Mouse (Mus musculus) heart, embryonic 13.5 days (tissue): ENCODE results near the gene Brk1. TPM values are rescaled to one million over a fixed set of nuclear protein-coding genes. Genes with fewer than 3 reads are reported as not detected.

ENCODE experiments used
- ATAC-seq: fragments of 200-750 bp; cut with Nextera tagmentation; 2 replicates; pipeline ENCODE4 v1.8.0; 2017; ENCODE audit warnings: moderate TSS enrichment; ENCODE audit not compliant: insufficient number of reproducible peaks, low FRiP score, low TSS enrichment; ENCODE audit errors: extremely low read depth
- H3K27ac ChIP-seq: fragments of 300-500 bp; sonication (generic); replicated peaks from 2 replicates; pipeline ENCODE4 v1.5.1; 2015; ENCODE audit warnings: moderate library complexity, mild to moderate bottlenecking, inconsistent platforms
- H3K27me3 ChIP-seq: fragments of 300-500 bp; sonication (generic); replicated peaks from 2 replicates; pipeline ENCODE4 v1.6.1; 2015; ENCODE audit warnings: mild to moderate bottlenecking, inconsistent platforms
- H3K36me3 ChIP-seq: fragments of 300-500 bp; sonication (generic); 2 replicates; pipeline ENCODE4 v1.6.1; 2015; ENCODE audit warnings: mild to moderate bottlenecking, inconsistent platforms
- H3K4me1 ChIP-seq: fragments of 300-500 bp; sonication (generic); 2 replicates; pipeline ENCODE4 v1.6.1; 2015; ENCODE audit warnings: inconsistent platforms
- H3K4me2 ChIP-seq: fragments of 300-500 bp; sonication (generic); 2 replicates; pipeline ENCODE4 v1.6.1; 2015; ENCODE audit warnings: inconsistent platforms, mild to moderate bottlenecking, moderate library complexity
- H3K4me3 ChIP-seq: fragments of 300-500 bp; sonication (generic); 2 replicates; pipeline ENCODE4 v1.5.1; 2015; ENCODE audit warnings: moderate library complexity, mild to moderate bottlenecking, inconsistent platforms
- H3K9ac ChIP-seq: fragments of 300-500 bp; sonication (generic); 2 replicates; pipeline ENCODE4 v1.6.1; 2015; ENCODE audit warnings: inconsistent platforms, mild to moderate bottlenecking, moderate library complexity
- H3K9me3 ChIP-seq: fragments of 300-500 bp; sonication (generic); 2 replicates; pipeline ENCODE4 v1.6.1; 2016; ENCODE audit warnings: inconsistent platforms
- whole genome bisulfite sequencing: fragments of 180-500 bp; shearing (Covaris S2); methylation state at CpG from one replicate; pipeline ENCODE4 v1.1.7; 2015; ENCODE audit warnings: mixed read lengths; 5-methylcytosine and 5-hydroxymethylcytosine counted together
- polyA plus RNA-seq: library from polyadenylated mRNA; unstranded; fragments of >200 nt; fragmentation: Nextera tagmentation; extraction: Ambion mirVana; gene quantifications from 2 replicates; pipeline ENCODE4 v1.2.1, GENCODE M21; 2015

Brk1 gene
- polyA plus RNA-seq, 1 experiment from 2014 or later, result 162 TPM

DNA sequence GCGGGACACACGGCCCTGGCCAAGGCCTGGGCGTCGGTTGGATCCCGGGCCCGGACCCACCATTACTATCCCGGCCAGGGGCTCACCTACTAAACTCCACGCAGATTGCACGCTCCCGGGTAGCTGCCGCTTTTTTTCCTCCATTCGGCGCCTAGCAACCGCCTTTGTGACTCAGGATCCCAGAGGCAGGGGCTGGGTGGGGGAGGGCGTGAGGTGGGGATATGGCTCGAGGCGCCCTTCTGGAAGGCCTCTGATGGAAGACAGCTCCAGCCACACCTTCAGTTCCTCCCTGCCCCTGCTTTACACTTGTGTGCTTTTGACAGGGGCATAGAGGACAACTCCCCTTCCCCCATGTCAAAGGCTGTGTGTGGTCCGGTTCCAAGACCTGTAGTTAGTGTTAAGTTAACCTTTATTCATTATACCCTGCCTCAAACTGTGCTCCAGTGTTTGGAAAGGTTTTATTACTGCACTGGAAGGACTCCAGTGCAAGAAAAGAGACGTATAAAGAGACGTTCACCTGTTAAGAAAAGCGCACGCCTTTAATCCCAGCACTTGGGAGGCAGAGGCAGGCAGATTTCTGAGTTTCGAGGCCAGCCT, 3.9 kb upstream of the Brk1 start, which contains the start of gene Fancd2os:
Gene Fancd2os (minus strand): TSS at position 173 of the 597 bp plus-strand sequence.
- no peak within 1 kb of the TSS for H3K9ac ChIP-seq
- H3K4me1 ChIP-seq, result peaks cover 18% of the 10 kb centered on the region
- H3K4me3 ChIP-seq, result no peak within 1 kb of the TSS
- no peaks in the 10 kb centered on the region for H3K27me3 ChIP-seq
- peaks cover 15% of the 10 kb centered on the region; the same call in 1 of the 2 replicates for H3K36me3 ChIP-seq
- no peak for ATAC-seq
- H3K4me2 ChIP-seq, result 0 out of 2 replicates have a peak within 1 kb of the TSS, but pooled peaks have one; percentile 3
- no peaks in the 10 kb centered on the region for H3K9me3 ChIP-seq
- 45% methylated on average over 23 of the region's 23 CpGs for WGBS
- H3K27ac ChIP-seq, result no peak within 1 kb of the TSS

DNA sequence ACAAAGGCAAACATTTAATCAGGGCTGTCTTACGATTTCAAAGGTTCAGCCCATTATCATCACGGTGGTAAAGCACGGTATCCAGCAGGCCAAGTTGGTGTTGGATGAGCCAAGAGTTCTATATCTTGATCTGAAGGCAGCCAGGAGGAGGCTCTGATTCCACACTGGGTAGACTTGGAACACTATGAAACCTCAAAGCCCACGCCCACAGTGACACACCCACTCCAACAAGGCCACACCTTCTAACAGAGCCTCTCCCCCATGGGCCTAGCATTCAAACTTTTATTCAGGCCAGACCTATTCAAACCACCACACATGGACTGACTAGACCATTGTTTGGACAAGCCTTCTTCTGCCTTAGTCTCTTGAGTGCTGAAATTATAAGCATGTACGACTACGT, 1.8 kb upstream of the Brk1 start:
- H3K9me3 ChIP-seq, result no peaks in the 10 kb centered on the region
- WGBS, result 90% methylated on average over 6 of the region's 6 CpGs
- H3K4me1 ChIP-seq, result peaks cover 30% of the 10 kb centered on the region
- H3K9ac ChIP-seq, result no peak overlapping the region
- no peak overlapping the region for H3K27ac ChIP-seq
- H3K36me3 ChIP-seq, result peaks cover 16% of the 10 kb centered on the region; the same call in 1 of the 2 replicates
- H3K4me2 ChIP-seq, result no peak overlapping the region
- no peaks in the 10 kb centered on the region for H3K27me3 ChIP-seq
- no peak for ATAC-seq
- H3K4me3 ChIP-seq, result no peak overlapping the region

DNA sequence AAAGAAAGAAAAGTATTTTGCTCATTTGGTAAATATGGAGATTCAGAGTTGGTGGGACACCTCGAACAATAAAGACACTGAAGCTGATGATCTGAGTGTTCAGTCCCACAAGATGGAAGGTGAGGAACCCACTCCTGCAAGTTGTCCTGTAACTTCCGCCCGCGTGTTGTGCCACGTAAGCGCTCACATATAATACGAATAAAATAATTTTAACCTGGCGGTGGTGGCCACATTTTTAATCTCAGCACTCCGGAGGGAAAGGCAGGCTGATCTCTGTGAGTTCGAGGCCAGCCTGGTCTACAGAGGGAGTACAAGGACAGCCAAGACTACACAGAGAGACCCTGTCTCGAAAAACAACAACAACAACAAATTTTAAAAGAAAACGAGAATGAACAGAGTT, 579 bp upstream of the Brk1 start:
- peaks cover 11% of the 10 kb centered on the region; the same call in 1 of the 2 replicates for H3K36me3 ChIP-seq
- peak overlapping the region; percentile 98 for H3K4me3 ChIP-seq
- H3K4me2 ChIP-seq, result peak overlapping the region; percentile 88
- no peak for ATAC-seq
- 46% methylated on average over 12 of the region's 12 CpGs for WGBS
- H3K9ac ChIP-seq, result peak overlapping the region; percentile 96
- H3K4me1 ChIP-seq, result peaks cover 30% of the 10 kb centered on the region
- H3K27me3 ChIP-seq, result no peaks in the 10 kb centered on the region
- peak overlapping the region; percentile 89; the same call in 1 of the 2 replicates for H3K27ac ChIP-seq
- H3K9me3 ChIP-seq, result no peaks in the 10 kb centered on the region

DNA sequence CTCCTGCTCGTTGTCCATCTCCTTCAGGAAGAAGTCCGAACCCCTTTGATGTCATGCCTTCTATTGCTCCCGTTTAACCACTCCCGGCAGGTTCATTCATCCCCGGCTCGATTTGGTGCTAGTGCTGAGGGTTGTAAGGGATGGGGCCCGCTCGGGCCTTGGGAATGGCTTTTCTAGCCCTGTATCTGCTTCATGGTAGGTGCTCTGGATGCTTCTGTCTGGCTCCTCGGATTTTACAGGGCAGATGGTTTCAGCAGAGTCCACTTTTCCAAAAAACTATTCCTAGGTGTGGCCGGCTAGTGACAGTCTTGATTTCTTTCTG, 613 bp downstream of the Brk1 start:
- Histone ChIP-seq H3K36me3 (peaks cover 11% of the 10 kb centered on the region; the same call in 1 of the 2 replicates), H3K4me3 (peak overlapping the region; percentile 98), H3K9ac (peak overlapping the region; percentile 96), H3K4me1 (peaks cover 25% of the 10 kb centered on the region), H3K27me3 (no peaks in the 10 kb centered on the region), H3K27ac (peak overlapping the region; percentile 89), H3K4me2 (peak overlapping the region; percentile 88), H3K9me3 (no peaks in the 10 kb centered on the region)
- WGBS, result 2% methylated on average over 10 of the region's 10 CpGs
- ATAC-seq, result no peak; the same call in 1 of the 2 replicates

DNA sequence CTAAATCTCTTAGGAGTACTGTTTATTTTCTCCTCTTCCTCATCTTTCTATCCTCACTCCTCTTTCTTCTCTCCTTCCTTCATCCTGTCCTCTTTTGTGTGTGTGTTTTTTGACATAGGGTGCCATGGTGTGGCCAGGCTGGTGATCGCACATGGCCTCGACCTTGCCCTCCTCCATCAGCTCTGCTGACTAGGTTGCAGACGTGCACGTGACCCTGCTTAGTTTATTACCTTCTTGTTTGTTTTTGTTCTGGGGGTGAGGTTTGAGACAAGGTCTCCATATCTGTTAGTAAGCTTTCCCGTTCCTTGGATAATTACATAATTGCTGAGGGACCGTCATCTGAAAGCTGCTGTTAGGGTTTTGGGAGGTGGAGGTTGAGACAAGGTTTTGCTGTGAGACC, 4.3 kb downstream of the Brk1 start:
- H3K9ac ChIP-seq, result no peak overlapping the region
- H3K9me3 ChIP-seq, result no peaks in the 10 kb centered on the region
- 85% methylated on average over 6 of the region's 6 CpGs for WGBS
- ATAC-seq, result no peak
- H3K4me3 ChIP-seq, result no peak overlapping the region
- no peak overlapping the region for H3K27ac ChIP-seq
- peaks cover 48% of the 10 kb centered on the region for H3K4me1 ChIP-seq
- no peaks in the 10 kb centered on the region for H3K27me3 ChIP-seq
- no peak overlapping the region for H3K4me2 ChIP-seq
- peaks cover 28% of the 10 kb centered on the region for H3K36me3 ChIP-seq

DNA sequence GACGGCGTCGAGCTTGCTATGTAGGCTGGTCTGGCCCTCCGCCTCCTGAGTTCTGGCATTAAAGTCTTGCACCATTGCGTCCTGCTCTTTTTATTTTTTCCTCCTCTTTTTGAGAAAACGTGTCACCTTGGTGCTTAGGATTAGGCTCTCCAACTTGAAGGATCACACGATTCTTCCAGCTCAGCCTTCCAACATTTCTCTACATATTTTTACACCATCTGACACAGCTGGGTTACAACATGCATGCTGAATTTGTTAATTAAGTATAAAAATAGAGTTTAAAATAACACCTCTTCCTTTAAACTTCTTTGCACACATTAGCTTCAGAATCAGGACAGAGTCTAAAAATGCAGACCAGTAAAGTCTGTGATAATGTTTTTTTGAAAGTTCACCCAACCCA, 4.7 kb downstream of the Brk1 start:
- no peaks in the 10 kb centered on the region for H3K9me3 ChIP-seq
- peaks cover 33% of the 10 kb centered on the region for H3K36me3 ChIP-seq
- WGBS, result 94% methylated on average over 7 of the region's 7 CpGs

DNA sequence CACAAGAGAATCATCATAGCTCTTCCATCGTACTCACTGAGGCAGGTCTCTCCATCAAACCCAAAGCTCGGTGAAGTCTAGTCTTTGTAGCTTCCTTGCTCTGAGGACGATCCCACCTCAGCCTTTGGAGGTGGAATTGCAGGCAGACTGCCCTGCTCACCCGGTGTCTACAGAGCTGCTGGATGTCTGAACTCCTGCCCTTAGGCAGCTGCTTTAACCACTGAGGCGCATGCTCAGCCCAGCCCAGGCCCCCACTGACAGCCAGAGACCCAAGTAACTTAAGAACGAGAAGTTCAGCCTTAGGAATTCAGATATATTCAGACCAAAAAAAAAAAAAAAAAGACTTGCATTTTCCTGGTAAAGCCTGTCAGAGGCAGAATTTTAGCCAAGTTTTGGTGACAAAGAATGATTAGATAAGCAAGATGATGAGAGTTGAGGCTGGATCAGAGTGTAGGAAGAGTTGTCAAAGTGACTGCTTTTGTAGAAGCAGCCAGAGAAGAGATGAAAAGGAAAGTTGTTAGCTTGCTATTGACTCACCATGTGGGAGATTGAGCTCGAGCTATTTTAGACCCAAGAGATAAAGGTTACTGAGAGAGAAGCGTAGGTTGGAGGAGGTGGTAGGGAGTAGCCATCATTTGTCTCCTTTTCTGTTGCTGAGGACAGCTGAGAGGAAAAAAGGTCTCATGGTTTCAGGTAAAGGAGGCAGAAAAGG, 7.8 kb downstream of the Brk1 start:
- Histone ChIP-seq H3K9ac (peak overlapping the region; percentile 54), H3K27me3 (no peaks in the 10 kb centered on the region), H3K36me3 (peaks cover 52% of the 10 kb centered on the region), H3K4me1 (peaks cover 28% of the 10 kb centered on the region), H3K4me3 (peak overlapping the region; percentile 22), H3K27ac (peak overlapping the region; percentile 87), H3K9me3 (no peaks in the 10 kb centered on the region), H3K4me2 (peak overlapping the region; percentile 62)
- no peak for ATAC-seq
- WGBS, result 39% methylated on average over 8 of the region's 8 CpGs

More for the DNA sequence above, 4.7 kb downstream of the Brk1 start:
- no peak for ATAC-seq
- no peak overlapping the region for H3K9ac ChIP-seq
- H3K4me1 ChIP-seq, result peaks cover 45% of the 10 kb centered on the region
- no peak overlapping the region for H3K4me2 ChIP-seq
- H3K27ac ChIP-seq, result no peak overlapping the region
- H3K27me3 ChIP-seq, result no peaks in the 10 kb centered on the region
- H3K4me3 ChIP-seq, result no peak overlapping the region

DNA sequence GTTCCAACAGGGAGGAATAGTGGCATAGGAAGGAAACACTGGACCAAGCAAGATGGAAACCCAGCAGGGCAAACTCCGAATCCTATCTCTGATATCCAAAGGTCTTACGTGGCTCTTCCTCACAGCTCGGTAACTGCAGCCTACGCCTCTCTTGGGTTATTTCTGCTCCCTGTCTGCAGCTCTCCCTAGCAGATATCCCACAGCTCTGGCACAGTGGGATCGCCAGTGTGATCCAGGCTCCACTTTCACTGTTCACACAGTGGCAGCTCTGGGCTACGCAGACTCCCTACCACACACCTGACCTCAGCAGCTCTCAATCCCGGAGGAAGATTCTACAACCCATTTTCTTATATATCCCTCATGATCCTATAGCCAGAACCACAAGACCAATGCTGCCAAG, 9.6 kb downstream of the Brk1 start:
- Histone ChIP-seq H3K9me3 (no peaks in the 10 kb centered on the region), H3K4me1 (peaks cover 28% of the 10 kb centered on the region), H3K4me3 (no peak overlapping the region), H3K9ac (no peak overlapping the region), H3K36me3 (peaks cover 61% of the 10 kb centered on the region), H3K27me3 (no peaks in the 10 kb centered on the region), H3K27ac (no peak overlapping the region), H3K4me2 (no peak overlapping the region)
- no peak for ATAC-seq
- 85% methylated on average over 7 of the region's 7 CpGs for WGBS

DNA sequence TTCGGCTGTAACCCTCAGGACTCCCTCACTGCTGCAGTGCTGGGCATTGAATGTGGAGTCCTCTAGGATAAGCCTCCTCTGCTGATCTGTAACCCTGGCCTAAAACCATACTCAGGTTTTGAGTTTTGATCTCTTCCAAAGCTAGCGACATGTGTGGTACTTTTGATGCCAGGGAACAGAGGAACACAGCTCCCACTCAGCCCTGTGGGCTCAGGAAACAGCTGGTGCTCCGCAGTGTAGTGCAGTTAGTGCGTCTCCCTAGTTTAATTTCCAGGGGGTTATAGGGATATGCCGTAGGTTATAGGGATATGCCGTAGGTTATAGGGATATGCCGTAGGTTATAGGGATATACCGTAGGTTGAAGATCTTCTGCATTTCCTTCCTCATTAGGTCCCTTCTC, 10.4 kb downstream of the Brk1 start:
- no peak overlapping the region for H3K4me2 ChIP-seq
- no peak overlapping the region for H3K27ac ChIP-seq
- H3K9me3 ChIP-seq, result no peaks in the 10 kb centered on the region
- H3K4me3 ChIP-seq, result no peak overlapping the region
- no peaks in the 10 kb centered on the region for H3K27me3 ChIP-seq
- no peak for ATAC-seq
- no peak overlapping the region for H3K9ac ChIP-seq
- H3K4me1 ChIP-seq, result peaks cover 28% of the 10 kb centered on the region
- 92% methylated on average over 8 of the region's 8 CpGs for WGBS
- H3K36me3 ChIP-seq, result peaks cover 61% of the 10 kb centered on the region

DNA sequence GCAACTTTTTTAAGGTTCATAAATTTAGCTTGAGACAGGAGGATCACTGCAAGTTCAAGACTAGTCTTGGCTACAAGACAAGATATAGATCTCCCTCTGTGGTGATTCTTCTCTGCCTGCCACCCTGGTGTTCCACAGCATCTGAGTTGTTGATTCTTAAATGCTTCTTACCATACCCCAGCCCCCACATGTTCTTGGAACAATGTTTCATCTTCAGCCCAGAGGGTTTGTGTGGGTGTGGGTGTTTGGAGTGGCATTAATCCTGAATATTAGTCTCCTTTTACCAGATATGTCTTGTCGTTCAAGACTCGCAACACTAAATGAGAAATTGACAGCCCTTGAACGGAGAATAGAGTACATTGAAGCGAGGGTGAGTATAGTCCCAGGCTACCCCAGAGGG, 10.9 kb downstream of the Brk1 start:
- 89% methylated on average over 4 of the region's 4 CpGs for WGBS
- Histone ChIP-seq H3K9me3 (no peaks in the 10 kb centered on the region), H3K27me3 (no peaks in the 10 kb centered on the region)

DNA sequence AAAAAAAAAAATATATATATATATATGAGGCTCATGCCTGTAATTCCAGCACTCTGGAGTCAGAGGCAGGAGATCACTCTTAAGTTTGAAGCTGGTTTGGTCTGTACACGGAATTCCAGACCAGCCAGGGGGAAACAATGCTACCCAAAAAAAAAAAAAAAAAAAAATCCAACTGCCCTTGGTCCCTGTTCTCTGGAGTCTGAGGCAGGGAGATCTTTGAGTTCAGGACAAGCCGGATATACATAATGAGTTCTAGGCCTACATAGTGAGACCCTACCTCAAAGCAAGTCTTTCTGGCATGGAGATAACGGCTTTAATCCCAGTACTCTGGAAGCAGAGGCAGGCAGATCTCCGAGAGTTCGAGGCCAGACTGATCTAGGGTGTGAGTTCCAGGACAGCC, 18.8 kb downstream of the Brk1 start:
- H3K9ac ChIP-seq, result peak overlapping the region; percentile 86

More for the DNA sequence above, 10.9 kb downstream of the Brk1 start:
- no peak for ATAC-seq
- peaks cover 58% of the 10 kb centered on the region for H3K36me3 ChIP-seq
- no peak overlapping the region for H3K9ac ChIP-seq
- no peak overlapping the region for H3K4me2 ChIP-seq
- H3K4me3 ChIP-seq, result no peak overlapping the region
- peaks cover 28% of the 10 kb centered on the region for H3K4me1 ChIP-seq
- H3K27ac ChIP-seq, result no peak overlapping the region

More for the DNA sequence above, 18.8 kb downstream of the Brk1 start:
- Histone ChIP-seq H3K4me1 (peaks cover 26% of the 10 kb centered on the region), H3K9me3 (no peaks in the 10 kb centered on the region), H3K27me3 (no peaks in the 10 kb centered on the region), H3K4me3 (peak overlapping the region; percentile 82), H3K27ac (peak overlapping the region; percentile 89), H3K4me2 (peak overlapping the region; percentile 93), H3K36me3 (peaks cover 17% of the 10 kb centered on the region)
- no peak for ATAC-seq
- WGBS, result 54% methylated on average over 5 of the region's 5 CpGs
